10 mouse cellular contexts compared by ENCODE assay signal in genomic region chrX:16766156-16766555, GRCm38 (mm10). TPM values are rescaled to one million over a fixed set of nuclear protein-coding genes. Genes with fewer than 3 reads are reported as not detected.
A peak's percentile ranks its signal among the peaks of the same experiment; 100 is the strongest.
DNase-seq lines count a peak whose midpoint lies in the region; ATAC-seq and TF ChIP-seq lines count a peak whose summit lies in the region.
"Had no signal": no experiment of that assay in that cellular context is flagged by ENCODE, and none has a peak within 500 bp of the region (broad histone marks: within the 10 kb centered on the region; RNA-seq: fewer than 3 reads in every experiment).

No protein-coding gene starts in this region.

- no peak overlapping the region for H3K9ac ChIP-seq in forebrain, postnatal 0 days
- H3K9ac ChIP-seq in midbrain, embryonic 14.5 days (replicated peaks; ENCODE audit: low read length): no peak overlapping the region
- no peak overlapping the region for H3K9ac ChIP-seq in midbrain, embryonic 13.5 days (replicated peaks)
- no peak overlapping the region for H3K9ac ChIP-seq in forebrain, embryonic 11.5 days (ENCODE audit: low read length)
- H3K9ac ChIP-seq: stomach, embryonic 15.5 days had no signal

- TF ChIP-seq CTCF in forebrain, postnatal 0 days (IDR thresholded peaks at IDR 0.05; ENCODE audit: low read depth): peak; percentile 47

- H3K4me1 ChIP-seq in forebrain, postnatal 0 days (ENCODE audit: insufficient read depth): no peaks in the 10 kb centered on the region
- no peaks in the 10 kb centered on the region for H3K4me1 ChIP-seq in forebrain, embryonic 10.5 days
- H3K4me1 ChIP-seq in midbrain, embryonic 14.5 days (ENCODE audit: control insufficient read depth, insufficient read depth, low read length): no peaks in the 10 kb centered on the region
- no peaks in the 10 kb centered on the region for H3K4me1 ChIP-seq in midbrain, embryonic 13.5 days (replicated peaks)
- H3K4me1 ChIP-seq in forebrain, embryonic 11.5 days (replicated peaks; ENCODE audit: control insufficient read depth, insufficient read depth, low read length): no peaks in the 10 kb centered on the region
- H3K4me1 ChIP-seq: stomach, embryonic 15.5 days had no signal

- ATAC-seq in forebrain, postnatal 0 days: no peak
- ATAC-seq in midbrain, embryonic 14.5 days (ENCODE audit: low FRiP score, low TSS enrichment): no peak
- no peak for ATAC-seq in midbrain, embryonic 13.5 days
- ATAC-seq in forebrain, embryonic 11.5 days (replicated peaks; ENCODE audit: low FRiP score): no peak

- WGBS in forebrain, postnatal 0 days: 60% methylated on average over 4 of the region's 4 CpGs
- 72% methylated on average over 4 of the region's 4 CpGs for WGBS in forebrain, embryonic 10.5 days
- WGBS in midbrain, embryonic 14.5 days: 68% methylated on average over 4 of the region's 4 CpGs
- 68% methylated on average over 4 of the region's 4 CpGs for WGBS in midbrain, embryonic 13.5 days
- 67% methylated on average over 4 of the region's 4 CpGs for WGBS in forebrain, embryonic 11.5 days

- no peaks in the 10 kb centered on the region for H3K9me3 ChIP-seq in forebrain, postnatal 0 days (ENCODE audit: low read length)
- no peaks in the 10 kb centered on the region for H3K9me3 ChIP-seq in forebrain, embryonic 10.5 days
- H3K9me3 ChIP-seq in midbrain, embryonic 14.5 days (ENCODE audit: control insufficient read depth, low read length): no peaks in the 10 kb centered on the region
- no peaks in the 10 kb centered on the region for H3K9me3 ChIP-seq in midbrain, embryonic 13.5 days
- H3K9me3 ChIP-seq in forebrain, embryonic 11.5 days (ENCODE audit: control insufficient read depth, low read length): no peaks in the 10 kb centered on the region
- H3K9me3 ChIP-seq: stomach, embryonic 15.5 days had no signal

- no peak overlapping the region for H3K27ac ChIP-seq in forebrain, postnatal 0 days (ENCODE audit: low read depth, low read length)
- H3K27ac ChIP-seq in forebrain, embryonic 10.5 days: no peak overlapping the region
- no peak overlapping the region for H3K27ac ChIP-seq in midbrain, embryonic 14.5 days (replicated peaks; ENCODE audit: low read depth, low read length)
- H3K27ac ChIP-seq in midbrain, embryonic 13.5 days: no peak overlapping the region
- no peak overlapping the region for H3K27ac ChIP-seq in forebrain, embryonic 11.5 days (ENCODE audit: low read depth, low read length)
- H3K27ac ChIP-seq: macrophage; stomach, embryonic 15.5 days had no signal

- H3K4me2 ChIP-seq in forebrain, postnatal 0 days (ENCODE audit: low read depth): no peak overlapping the region
- H3K4me2 ChIP-seq in midbrain, embryonic 14.5 days (ENCODE audit: low read length): no peak overlapping the region
- H3K4me2 ChIP-seq in midbrain, embryonic 13.5 days (replicated peaks): no peak overlapping the region
- H3K4me2 ChIP-seq in forebrain, embryonic 11.5 days (ENCODE audit: low read depth, low read length, severe bottlenecking): no peak overlapping the region
- H3K4me2 ChIP-seq: stomach, embryonic 15.5 days had no signal

- DNase-seq in forebrain, postnatal 0 days: peak; percentile 31
- DNase-seq in forebrain, embryonic 10.5 days (ENCODE audit: extremely low spot score, low spot score): no peak
- DNase-seq in midbrain, embryonic 14.5 days: peak; percentile 57
- DNase-seq in kidney, postnatal 14 days: peak; percentile 2
- peak; percentile 22 to 39 for DNase-seq in right cerebral cortex, postnatal 10 days (ENCODE audit: low spot score in 2 of 2)
- no peak for DNase-seq in adrenal gland, adult 2 months
- DNase-seq in forebrain, embryonic 11.5 days (ENCODE audit: low spot score): no peak

- H3K36me3 ChIP-seq in forebrain, postnatal 0 days (ENCODE audit: insufficient read depth): no peaks in the 10 kb centered on the region
- H3K36me3 ChIP-seq in forebrain, embryonic 10.5 days (replicated peaks): no peaks in the 10 kb centered on the region
- no peaks in the 10 kb centered on the region for H3K36me3 ChIP-seq in midbrain, embryonic 14.5 days (ENCODE audit: control insufficient read depth, insufficient read depth, low read length)
- H3K36me3 ChIP-seq in midbrain, embryonic 13.5 days: no peaks in the 10 kb centered on the region
- no peaks in the 10 kb centered on the region for H3K36me3 ChIP-seq in forebrain, embryonic 11.5 days (ENCODE audit: control insufficient read depth, insufficient read depth, low read length)
- H3K36me3 ChIP-seq: stomach, embryonic 15.5 days had no signal

- no peaks in the 10 kb centered on the region for H3K27me3 ChIP-seq in forebrain, postnatal 0 days (ENCODE audit: insufficient read depth, low read length)
- H3K27me3 ChIP-seq in forebrain, embryonic 10.5 days (ENCODE audit: poor library complexity, severe bottlenecking): no peaks in the 10 kb centered on the region
- H3K27me3 ChIP-seq in midbrain, embryonic 14.5 days (ENCODE audit: control insufficient read depth, insufficient read depth, low read length): no peaks in the 10 kb centered on the region
- H3K27me3 ChIP-seq in midbrain, embryonic 13.5 days: no peaks in the 10 kb centered on the region
- H3K27me3 ChIP-seq in forebrain, embryonic 11.5 days (ENCODE audit: control insufficient read depth, insufficient read depth, low read length): no peaks in the 10 kb centered on the region
- H3K27me3 ChIP-seq: stomach, embryonic 15.5 days had no signal

- H3K4me3 ChIP-seq in forebrain, postnatal 0 days (ENCODE audit: low read depth, low read length): no peak overlapping the region
- no peak overlapping the region for H3K4me3 ChIP-seq in forebrain, embryonic 10.5 days
- H3K4me3 ChIP-seq in midbrain, embryonic 14.5 days (replicated peaks; ENCODE audit: low read depth, low read length): no peak overlapping the region
- no peak overlapping the region for H3K4me3 ChIP-seq in midbrain, embryonic 13.5 days (replicated peaks)
- H3K4me3 ChIP-seq in forebrain, embryonic 11.5 days (ENCODE audit: low read depth, low read length): no peak overlapping the region
- H3K4me3 ChIP-seq: stomach, embryonic 15.5 days had no signal

RNA-seq across cellular contexts. Expression of gene Maob, which starts 51.0 kb away (rescaled TPM):
- 2.4 and 2.5 TPM in 2 replicates for total RNA-seq in forebrain, postnatal 0 days (2014; rRNA removed)
- polyA plus RNA-seq in forebrain, postnatal 0 days (2015; fragmentation: Nextera tagmentation; extraction: Ambion mirVana): 5.1 and 6.0 TPM in 2 replicates
- polyA plus RNA-seq in forebrain, embryonic 10.5 days (2016; fragmentation: Nextera tagmentation; extraction: Ambion mirVana): 7.1 and 8.1 TPM in 2 replicates
- 2.6 and 3.3 TPM in 2 replicates for polyA plus RNA-seq in midbrain, embryonic 14.5 days (2014; fragmentation: Nextera tagmentation; extraction: Ambion mirVana)
- polyA plus RNA-seq in midbrain, embryonic 13.5 days (2015; fragmentation: Nextera tagmentation; extraction: Ambion mirVana): 2.5 TPM in 2 replicates
- 10 to 100 TPM; 22.3 to 40.1 TPM for total RNA-seq in adrenal gland, adult 2 months (2021)
- 2.1 and 2.2 TPM in 2 replicates for polyA plus RNA-seq in adrenal gland, adult 2 months (2012; rRNA removed)
- polyA plus RNA-seq in forebrain, embryonic 11.5 days (2014; fragmentation: Nextera tagmentation; extraction: Ambion mirVana): 4.0 and 4.7 TPM in 2 replicates

Comparison
In these comparisons a context has a peak if more than half of its experiments do, and no peak if none do; other contexts are left out.
1. DNase-seq: peak in forebrain, postnatal 0 days (single experiment), midbrain, embryonic 14.5 days (single experiment), kidney, postnatal 14 days (single experiment) and right cerebral cortex, postnatal 10 days (2 of 2); none in forebrain, embryonic 10.5 days (single experiment), adrenal gland, adult 2 months (single experiment) and forebrain, embryonic 11.5 days (single experiment).